Mouse (Mus musculus) thymus, adult 2 months (tissue): Measurements from ENCODE around the gene Scarf1. TPM values are rescaled to one million over a fixed set of nuclear protein-coding genes. Genes with fewer than 3 reads are reported as not detected.

Experiments
- DNase-seq: peaks from one replicate; pipeline ENCODE4 v3.0.0; 2021
- H3K27ac ChIP-seq: fragments of 200-500 bp; 2 replicates; pipeline ENCODE4 v1.5.1; 2012; ENCODE audit warnings: low read length, control low read depth; ENCODE audit not compliant: control insufficient read depth, insufficient read depth
- H3K27me3 ChIP-seq: fragments of 200-500 bp; 2 replicates; pipeline ENCODE4 v1.6.1; 2012; ENCODE audit warnings: mild to moderate bottlenecking, low read length, moderate library complexity, mixed read lengths; ENCODE audit not compliant: control insufficient read depth, insufficient read depth
- H3K36me3 ChIP-seq: fragments of 200-500 bp; 2 replicates; pipeline ENCODE4 v1.6.1; 2012; ENCODE audit warnings: mild to moderate bottlenecking, low read length, moderate library complexity; ENCODE audit not compliant: control insufficient read depth, insufficient read depth
- H3K4me1 ChIP-seq: fragments of 200-500 bp; replicated peaks from 2 replicates; pipeline ENCODE4 v1.6.1; 2012; ENCODE audit warnings: low read length; ENCODE audit not compliant: control insufficient read depth, insufficient read depth
- H3K4me3 ChIP-seq: fragments of 200-500 bp; 2 replicates; pipeline ENCODE4 v1.5.1; 2012; ENCODE audit warnings: mild to moderate bottlenecking, low read length, control low read depth, moderate library complexity; ENCODE audit not compliant: control insufficient read depth, insufficient read depth
- CTCF ChIP-seq: fragments of 200-500 bp; IDR thresholded peaks from 2 replicates; pipeline ENCODE4 v1.5.1; 2012; ENCODE audit warnings: mild to moderate bottlenecking, control low read depth, low read length, moderate library complexity, borderline replicate concordance; ENCODE audit not compliant: control insufficient read depth, poor library complexity, insufficient read depth; ENCODE audit errors: extremely low read depth
- POLR2A ChIP-seq: fragments of 200-500 bp; IDR thresholded peaks from 2 replicates; pipeline ENCODE4 v1.6.1; 2012; ENCODE audit warnings: mild to moderate bottlenecking, low read length, control low read depth, moderate library complexity; ENCODE audit not compliant: control insufficient read depth, poor library complexity, insufficient read depth; ENCODE audit errors: extremely low read depth
- WGBS: fragments of 180-500 bp; shearing (Covaris S2); methylation state at CpG from one replicate; pipeline ENCODE4 v1.1.7; 2018; 5-methylcytosine and 5-hydroxymethylcytosine counted together
- polyA plus RNA-seq: library from polyadenylated mRNA; depleted of rRNA; stranded (reverse); fragments of >200 nt; gene quantifications from 2 replicates; pipeline ENCODE4 v1.2.3, GENCODE M21; 2012

The Scarf1 gene
- polyA plus RNA-seq, 1 experiment = 4.7 TPM

GRCm38 (mm10) chr11:75510627-75510993, 2.7 kb upstream of the Scarf1 start:
- Histone ChIP-seq H3K27me3 (no peaks in the 10 kb centered on the region), H3K36me3 (peaks cover 38% of the 10 kb centered on the region), H3K27ac (no peak overlapping the region), H3K4me3 (peak overlapping the region; percentile 57), H3K4me1 (peaks cover 7% of the 10 kb centered on the region)
- 6% methylated on average over 24 of the region's 24 CpGs for WGBS
- no peak for TF ChIP-seq POLR2A
- TF ChIP-seq CTCF = peak; percentile 84
- peak; percentile 90 for DNase-seq

DNA sequence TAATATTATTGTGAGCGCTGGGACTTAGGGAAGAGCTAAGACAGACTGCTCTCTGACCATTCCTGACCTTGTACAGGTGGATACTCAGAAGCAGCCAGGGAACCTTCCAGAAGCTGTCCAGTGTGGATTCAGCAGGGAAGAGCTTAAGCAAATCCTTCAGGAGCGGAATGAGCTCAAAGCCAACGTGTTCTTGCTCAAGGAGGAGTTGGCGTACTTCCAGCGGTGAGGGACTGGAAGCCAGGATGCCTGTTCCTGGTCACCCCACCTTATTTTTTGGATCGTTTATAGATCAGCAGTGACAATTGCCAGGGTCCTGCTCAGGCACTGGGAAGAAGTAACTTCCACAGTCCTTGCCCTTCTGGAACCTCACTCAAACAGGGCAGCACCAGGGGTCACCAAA, 2.1 kb upstream of the Scarf1 start:
- Histone ChIP-seq H3K27ac (no peak overlapping the region), H3K36me3 (peaks cover 32% of the 10 kb centered on the region), H3K4me3 (no peak overlapping the region), H3K27me3 (no peaks in the 10 kb centered on the region), H3K4me1 (peaks cover 7% of the 10 kb centered on the region)
- no peak for TF ChIP-seq POLR2A
- WGBS = 92% methylated on average over 6 of the region's 6 CpGs
- no peak for DNase-seq

- peaks cover 9% of the 10 kb centered on the region for H3K4me1 ChIP-seq
- no peak overlapping the region for H3K4me3 ChIP-seq
- peaks cover 20% of the 10 kb centered on the region for H3K36me3 ChIP-seq
- no peak overlapping the region for H3K27ac ChIP-seq
- TF ChIP-seq CTCF (no peak), POLR2A (no peak)
- no peak for DNase-seq
- H3K27me3 ChIP-seq = no peaks in the 10 kb centered on the region
- 70% methylated on average over 9 of the region's 9 CpGs for WGBS
Observed at GRCm38 (mm10) chr11:75512301-75513018, 880 bp upstream of the Scarf1 start.

GRCm38 (mm10) chr11:75515186-75515585, 1.8 kb downstream of the Scarf1 start:
- TF ChIP-seq POLR2A = no peak
- no peak for TF ChIP-seq CTCF
- no peaks in the 10 kb centered on the region for H3K36me3 ChIP-seq
- no peak for DNase-seq
- H3K27me3 ChIP-seq = no peaks in the 10 kb centered on the region
- H3K4me1 ChIP-seq = peaks cover 3% of the 10 kb centered on the region; the same call in 1 of the 2 replicates
- H3K4me3 ChIP-seq = no peak overlapping the region
- no peak overlapping the region for H3K27ac ChIP-seq
- 97% methylated on average over 25 of the region's 25 CpGs for WGBS

GRCm38 (mm10) chr11:75519834-75520633, 6.7 kb downstream of the Scarf1 start:
- DNase-seq = no peak
- H3K36me3 ChIP-seq = no peaks in the 10 kb centered on the region
- WGBS = 90% methylated on average over 15 of the region's 15 CpGs
- TF ChIP-seq POLR2A (no peak), CTCF (no peak)
- 0 out of 2 replicates have a peak, but pooled peaks cover 3% of the 10 kb centered on the region for H3K4me1 ChIP-seq
- no peaks in the 10 kb centered on the region for H3K27me3 ChIP-seq
- H3K27ac ChIP-seq = no peak overlapping the region
- no peak overlapping the region for H3K4me3 ChIP-seq

DNA sequence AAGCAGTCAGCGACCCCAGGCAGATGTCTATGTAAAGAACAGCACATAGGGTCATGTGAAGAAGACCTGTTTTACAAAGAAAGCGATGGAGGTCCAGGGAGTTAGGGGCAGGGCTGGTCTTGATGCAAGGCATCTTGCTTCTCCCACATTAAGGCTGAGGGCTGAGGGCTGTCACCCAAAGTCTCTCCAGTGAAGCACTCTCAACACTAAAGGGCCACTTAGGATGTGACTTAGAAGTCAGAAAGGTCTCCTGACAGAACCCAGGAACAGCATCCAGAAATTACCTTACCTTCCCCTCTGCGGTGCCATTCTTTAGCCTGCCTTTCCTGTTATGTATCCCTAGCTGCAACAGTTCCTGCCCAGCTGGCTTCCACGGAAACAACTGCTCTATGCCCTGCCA, 8.3 kb downstream of the Scarf1 start:
- no peak for TF ChIP-seq CTCF
- TF ChIP-seq POLR2A = no peak
- no peak for DNase-seq
- H3K36me3 ChIP-seq = no peaks in the 10 kb centered on the region
- H3K4me1 ChIP-seq = 0 out of 2 replicates have a peak, but pooled peaks cover 3% of the 10 kb centered on the region
- 97% methylated on average over 4 of the region's 4 CpGs for WGBS
- no peak overlapping the region for H3K27ac ChIP-seq
- no peaks in the 10 kb centered on the region for H3K27me3 ChIP-seq
- H3K4me3 ChIP-seq = no peak overlapping the region

DNA sequence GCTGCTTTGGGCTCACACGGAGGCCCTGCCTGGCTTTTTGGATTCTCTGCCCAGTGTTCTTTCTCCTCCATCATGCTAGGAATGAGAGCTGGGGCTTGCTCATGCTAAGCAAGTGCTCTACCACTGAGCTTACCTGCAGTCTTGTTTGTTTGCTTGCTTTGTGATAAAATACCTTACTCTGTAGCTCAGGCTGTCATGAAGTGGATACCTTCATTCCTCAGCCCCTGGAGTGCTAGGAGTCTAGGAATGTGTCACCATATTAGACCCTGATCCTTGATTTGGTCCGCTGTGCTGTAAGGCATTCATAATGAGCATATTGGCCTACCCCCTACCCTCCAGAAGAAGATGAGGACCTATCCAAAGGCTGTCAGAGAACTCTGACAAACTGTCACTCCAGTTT, 9.5 kb downstream of the Scarf1 start:
- WGBS = 99% methylated on average over 2 of the region's 2 CpGs
- no peak for TF ChIP-seq CTCF
- no peak for TF ChIP-seq POLR2A
- Histone ChIP-seq H3K27me3 (no peaks in the 10 kb centered on the region), H3K36me3 (no peaks in the 10 kb centered on the region), H3K4me1 (no peaks in the 10 kb centered on the region), H3K27ac (no peak overlapping the region), H3K4me3 (no peak overlapping the region)
- no peak for DNase-seq
